Mouse (Mus musculus) right cerebral cortex, postnatal 10 days (tissue): Measurements from ENCODE around the gene Sdk2.

Experiments
- DNase-seq, 2 experiments: peaks; one replicate each; pipeline ENCODE4 v3.0.0; 2021; ENCODE audit warnings: low spot score in 2 of 2

Gene Sdk2

GRCm38 (mm10) chr11:113842879-113843278 is 224.0 kb downstream of the Sdk2 start:
- peak; percentile 67 to 79 for DNase-seq

- DNase-seq, result no peak
These were observed 235.2 kb downstream of the Sdk2 start for GRCm38 (mm10) chr11:113831608-113832007.

- no peak for DNase-seq
These were observed 238.7 kb downstream of the Sdk2 start for GRCm38 (mm10) chr11:113828081-113828554.

- peak in 1 of 2 experiments; percentile 53 for DNase-seq
These were observed 246.8 kb downstream of the Sdk2 start for GRCm38 (mm10) chr11:113820005-113820404.

- DNase-seq, result no peak
These were observed 247.8 kb downstream of the Sdk2 start for GRCm38 (mm10) chr11:113819001-113819400.

- DNase-seq, result no peak
These were observed 249.8 kb downstream of the Sdk2 start for GRCm38 (mm10) chr11:113816971-113817548.

- DNase-seq, result no peak
These were observed 250.4 kb downstream of the Sdk2 start for GRCm38 (mm10) chr11:113816439-113816838.

GRCm38 (mm10) chr11:113811546-113812339 is 255.1 kb downstream of the Sdk2 start:
- peak in 1 of 2 experiments; percentile 58 for DNase-seq

- DNase-seq, result peak; percentile 88 to 92
These were observed 256.0 kb downstream of the Sdk2 start for GRCm38 (mm10) chr11:113810638-113811545.

- DNase-seq, result peak in 1 of 2 experiments; percentile 47
These were observed 259.8 kb downstream of the Sdk2 start for GRCm38 (mm10) chr11:113807086-113807485.

- DNase-seq, result peak; percentile 83 to 89
These were observed 260.3 kb downstream of the Sdk2 start for GRCm38 (mm10) chr11:113806382-113807077.

- DNase-seq, result no peak
These were observed 260.9 kb downstream of the Sdk2 start for GRCm38 (mm10) chr11:113805974-113806373.

GRCm38 (mm10) chr11:113803321-113803941 is 263.4 kb downstream of the Sdk2 start:
- DNase-seq, result no peak

GRCm38 (mm10) chr11:113802456-113802855 is 264.4 kb downstream of the Sdk2 start:
- DNase-seq, result no peak

- no peak for DNase-seq
These were observed 266.8 kb downstream of the Sdk2 start for GRCm38 (mm10) chr11:113800026-113800425.

GRCm38 (mm10) chr11:113799041-113799447 is 267.8 kb downstream of the Sdk2 start:
- DNase-seq, result no peak

- peak; percentile 63 to 65 for DNase-seq
These were observed 268.8 kb downstream of the Sdk2 start for GRCm38 (mm10) chr11:113798011-113798410.

- DNase-seq, result no peak
These were observed 269.5 kb downstream of the Sdk2 start for GRCm38 (mm10) chr11:113797014-113797983.

- DNase-seq, result no peak
These were observed 271.0 kb downstream of the Sdk2 start for GRCm38 (mm10) chr11:113795846-113796245.
